9 mouse cellular contexts compared by ENCODE assay signal in the genomic region with DNA sequence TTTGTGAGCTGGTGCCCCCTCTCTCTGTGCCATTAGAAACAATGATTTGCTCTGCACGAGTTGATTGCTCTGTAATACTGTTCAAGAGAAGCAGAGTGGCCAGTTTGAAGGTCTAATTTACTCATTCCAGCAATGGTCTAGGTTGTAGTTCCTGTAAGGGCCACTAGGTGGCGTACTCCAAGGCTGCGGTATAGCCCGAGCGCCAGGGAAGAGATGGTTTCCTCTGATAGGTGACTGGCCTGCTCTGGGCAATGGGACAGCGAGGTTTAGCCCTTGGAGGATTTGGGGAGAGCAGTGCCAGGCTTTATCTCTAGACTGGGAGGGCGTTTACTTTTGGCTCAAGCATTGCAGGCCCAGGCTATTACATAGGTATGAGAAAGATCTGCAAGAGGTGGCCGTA.
A peak's percentile ranks its signal among the peaks of the same experiment; 100 is the strongest.
DNase-seq lines count a peak whose midpoint lies in the region; ATAC-seq and TF ChIP-seq lines count a peak whose summit lies in the region.
"Had no signal": no experiment of that assay in that cellular context is flagged by ENCODE, and none has a peak within 500 bp of the region (broad histone marks: within the 10 kb centered on the region; RNA-seq: fewer than 3 reads in every experiment).

No protein-coding gene starts in this region.

- 36% methylated on average over 8 of the region's 8 CpGs for WGBS in limb, embryonic 10.5 days
- 47% methylated on average over 8 of the region's 8 CpGs for WGBS in olfactory bulb, adult 2 months

- intact Hi-C loops in left cerebral cortex, adult 2 months (cut with DNase I), result loop anchor here (5.0 kb wide), 1 partner anchor 1529 kb away; no protein-coding TSS in a partner anchor
- intact Hi-C loops in left cerebral cortex, postnatal 25 days (cut with DNase I), result no loop called here

- H3K27me3 ChIP-seq in limb, embryonic 10.5 days (ENCODE audit: low read depth, poor library complexity, severe bottlenecking), result no peaks in the 10 kb centered on the region

- ATAC-seq in common myeloid progenitor, adult 5-6 weeks (replicated peaks; ENCODE audit: low read depth, poor library complexity, severe bottlenecking), result peak; percentile 76

- DNase-seq in adrenal gland, adult 18-20 months (ENCODE audit: low spot score in 2 of 2), result peak; percentile 12 to 38
- DNase-seq in adrenal gland, adult 8-10 months, result no peak
- peak in 1 of 2 experiments; percentile 26 for DNase-seq in left cerebral cortex, adult 2 months (ENCODE audit: extremely low spot score in 1 of 2, low spot score in 2 of 2)
- no peak for DNase-seq in left cerebral cortex, postnatal 25 days (ENCODE audit: low spot score in 2 of 2)
- peak; percentile 66 for DNase-seq in limb, embryonic 10.5 days (ENCODE audit: low spot score)
- DNase-seq in urinary bladder, postnatal 10 days (ENCODE audit: low spot score), result no peak

- H3K36me3 ChIP-seq in limb, embryonic 10.5 days, result no peaks in the 10 kb centered on the region

- no peak overlapping the region for H3K4me3 ChIP-seq in left cerebral cortex, adult 2 months
- H3K4me3 ChIP-seq in limb, embryonic 10.5 days, result no peak overlapping the region
- H3K4me3 ChIP-seq in olfactory bulb, adult 2 months (ENCODE audit: insufficient read depth, low read depth, low read length), result no peak overlapping the region
- H3K4me3 ChIP-seq: megakaryocyte, embryonic 14.5 days had no signal

- no peaks in the 10 kb centered on the region for H3K9me3 ChIP-seq in limb, embryonic 10.5 days (replicated peaks)
- H3K9me3 ChIP-seq: megakaryocyte, embryonic 14.5 days had no signal

- peak; percentile 70 for TF ChIP-seq CTCF in left cerebral cortex, adult 2 months (IDR thresholded peaks at IDR 0.05)
- peak; percentile 67; the same call in 1 of the 2 replicates for TF ChIP-seq CTCF in olfactory bulb, adult 2 months (IDR thresholded peaks at IDR 0.05; ENCODE audit: insufficient read depth, low read depth, low read length)

- no peak overlapping the region for H3K27ac ChIP-seq in left cerebral cortex, adult 2 months
- H3K27ac ChIP-seq in limb, embryonic 10.5 days, result no peak overlapping the region
- H3K27ac ChIP-seq in olfactory bulb, adult 2 months (ENCODE audit: insufficient read depth, low read depth, low read length), result no peak overlapping the region

- peaks cover 27% of the 10 kb centered on the region for H3K4me1 ChIP-seq in limb, embryonic 10.5 days
- H3K4me1 ChIP-seq in olfactory bulb, adult 2 months (ENCODE audit: control insufficient read depth, insufficient read depth, low read length), result no peaks in the 10 kb centered on the region

- TF ChIP-seq POLR2A in olfactory bulb, adult 2 months (IDR thresholded peaks at IDR 0.05; ENCODE audit: insufficient read depth, low read depth, low read length), result no peak

Comparison
In these comparisons a context has a peak if more than half of its experiments do, and no peak if none do; other contexts are left out.
1. DNase-seq: peak in adrenal gland, adult 18-20 months (2 of 2) and limb, embryonic 10.5 days (single experiment); none in adrenal gland, adult 8-10 months (single experiment), left cerebral cortex, postnatal 25 days (0 of 2) and urinary bladder, postnatal 10 days (single experiment).